Mouse (Mus musculus): ENCODE results near the gene Rbbp5. TPM values are rescaled to one million over a fixed set of nuclear protein-coding genes. Genes with fewer than 3 reads are reported as not detected.

Gene Rbbp5
- total RNA-seq, 2 experiments from 2014 or later, result 64.0 to 71.1 TPM

GRCm38 (mm10) chr1:132512106-132512505, 34.9 kb downstream of the Rbbp5 start:
- no peak overlapping the region for H3K4me3 ChIP-seq
- no peak for DNase-seq (ENCODE audit: low spot score in 2 of 2)
- no peak for TF ChIP-seq CTCF (conservative IDR thresholded peaks at IDR 0.05)
- H3K27ac ChIP-seq, result no peak overlapping the region

- no peak overlapping the region for H3K4me3 ChIP-seq
- TF ChIP-seq CTCF (conservative IDR thresholded peaks at IDR 0.05), result no peak
- no peak overlapping the region for H3K27ac ChIP-seq
- DNase-seq (ENCODE audit: low spot score in 2 of 2), result no peak
Measured at GRCm38 (mm10) chr1:132515339-132515738, 38.2 kb downstream of the Rbbp5 start.

- DNase-seq (ENCODE audit: low spot score in 2 of 2), result no peak
- TF ChIP-seq CTCF (conservative IDR thresholded peaks at IDR 0.05), result no peak
- Histone ChIP-seq H3K4me3 (no peak overlapping the region), H3K27ac (no peak overlapping the region)
Measured at GRCm38 (mm10) chr1:132516776-132517175, 39.6 kb downstream of the Rbbp5 start.

- TF ChIP-seq CTCF (conservative IDR thresholded peaks at IDR 0.05), result no peak
- Histone ChIP-seq H3K27ac (no peak overlapping the region), H3K4me3 (no peak overlapping the region)
- no peak for DNase-seq (ENCODE audit: low spot score in 2 of 2)
Measured at GRCm38 (mm10) chr1:132518621-132519020, 41.5 kb downstream of the Rbbp5 start.

GRCm38 (mm10) chr1:132519734-132520133, 42.6 kb downstream of the Rbbp5 start:
- no peak overlapping the region for H3K4me3 ChIP-seq
- TF ChIP-seq CTCF (conservative IDR thresholded peaks at IDR 0.05), result no peak
- no peak overlapping the region for H3K27ac ChIP-seq
- no peak for DNase-seq (ENCODE audit: low spot score in 2 of 2)

- TF ChIP-seq CTCF (conservative IDR thresholded peaks at IDR 0.05), result peak; percentile 69
- Histone ChIP-seq H3K4me3 (no peak overlapping the region), H3K27ac (no peak overlapping the region)
- peak; percentile 63 to 72 for DNase-seq (ENCODE audit: low spot score in 2 of 2)
Measured at GRCm38 (mm10) chr1:132520764-132521163, 43.6 kb downstream of the Rbbp5 start.

- DNase-seq (ENCODE audit: low spot score in 2 of 2), result no peak
- Histone ChIP-seq H3K4me3 (no peak overlapping the region), H3K27ac (no peak overlapping the region)
- no peak for TF ChIP-seq CTCF (conservative IDR thresholded peaks at IDR 0.05)
Measured at GRCm38 (mm10) chr1:132523048-132523447, 45.9 kb downstream of the Rbbp5 start.

- peak; percentile 69 for TF ChIP-seq CTCF (conservative IDR thresholded peaks at IDR 0.05)
- DNase-seq (ENCODE audit: low spot score in 2 of 2), result no peak
- no peak overlapping the region for H3K27ac ChIP-seq
- no peak overlapping the region for H3K4me3 ChIP-seq
Measured at GRCm38 (mm10) chr1:132523920-132524319, 46.8 kb downstream of the Rbbp5 start.

GRCm38 (mm10) chr1:132525832-132526231, 48.7 kb downstream of the Rbbp5 start:
- Histone ChIP-seq H3K4me3 (no peak overlapping the region), H3K27ac (peak overlapping the region; percentile 74)
- DNase-seq (ENCODE audit: low spot score in 2 of 2), result peak; percentile 79 to 89
- peak; percentile 97 for TF ChIP-seq CTCF (conservative IDR thresholded peaks at IDR 0.05)

- no peak overlapping the region for H3K4me3 ChIP-seq
- no peak for DNase-seq (ENCODE audit: low spot score in 2 of 2)
- H3K27ac ChIP-seq, result no peak overlapping the region
- no peak for TF ChIP-seq CTCF (conservative IDR thresholded peaks at IDR 0.05)
Measured at GRCm38 (mm10) chr1:132528071-132528470, 50.9 kb downstream of the Rbbp5 start.

- TF ChIP-seq CTCF (conservative IDR thresholded peaks at IDR 0.05), result no peak
- no peak overlapping the region for H3K27ac ChIP-seq
- no peak for DNase-seq (ENCODE audit: low spot score in 2 of 2)
- no peak overlapping the region for H3K4me3 ChIP-seq
Measured at GRCm38 (mm10) chr1:132528647-132529334, 51.6 kb downstream of the Rbbp5 start.

GRCm38 (mm10) chr1:132530631-132531191, 53.5 kb downstream of the Rbbp5 start:
- Histone ChIP-seq H3K4me3 (no peak overlapping the region), H3K27ac (no peak overlapping the region)
- no peak for DNase-seq (ENCODE audit: low spot score in 2 of 2)
- no peak for TF ChIP-seq CTCF (conservative IDR thresholded peaks at IDR 0.05)

GRCm38 (mm10) chr1:132532521-132532920, 55.4 kb downstream of the Rbbp5 start:
- no peak overlapping the region for H3K4me3 ChIP-seq
- TF ChIP-seq CTCF (conservative IDR thresholded peaks at IDR 0.05), result no peak
- no peak overlapping the region for H3K27ac ChIP-seq
- no peak for DNase-seq (ENCODE audit: low spot score in 2 of 2)

GRCm38 (mm10) chr1:132533840-132534239, 56.7 kb downstream of the Rbbp5 start:
- Histone ChIP-seq H3K4me3 (no peak overlapping the region), H3K27ac (no peak overlapping the region)
- no peak for TF ChIP-seq CTCF (conservative IDR thresholded peaks at IDR 0.05)
- no peak for DNase-seq (ENCODE audit: low spot score in 2 of 2)
